In genomic region chr1:59063697-59064096, GRCm38 (mm10) we compare ENCODE assay signal across 37 mouse cellular contexts. TPM values are rescaled to one million over a fixed set of nuclear protein-coding genes. Genes with fewer than 3 reads are reported as not detected.
"Had no signal": no experiment of that assay in that cellular context is flagged by ENCODE, and none has a peak within 500 bp of the region (broad histone marks: within the 10 kb centered on the region; RNA-seq: fewer than 3 reads in every experiment).

No protein-coding gene starts in this region.

- H3K27me3 ChIP-seq: heart, embryonic 13.5 days; heart, embryonic 15.5 days; hindbrain, embryonic 12.5 days; intestine, embryonic 15.5 days; limb, embryonic 12.5 days had no signal

- H3K4me3 ChIP-seq: heart, adult 2 months; heart, embryonic 13.5 days; heart, embryonic 15.5 days; hindbrain, embryonic 10.5 days; hindbrain, embryonic 12.5 days; intestine, embryonic 15.5 days; layer of hippocampus, adult 2 months; left cerebral cortex, adult 2 months; limb, embryonic 10.5 days; limb, embryonic 12.5 days had no signal

- H3K9me3 ChIP-seq: heart, embryonic 13.5 days; heart, embryonic 15.5 days; hindbrain, embryonic 10.5 days; hindbrain, embryonic 12.5 days; intestine, embryonic 15.5 days; limb, embryonic 10.5 days; limb, embryonic 12.5 days had no signal

- ATAC-seq: hindbrain, embryonic 16.5 days; inflammation-experienced regulatory T-cells, adult 6 months; intestine, embryonic 15.5 days; intestine, postnatal 0 days had no signal

- H3K27ac ChIP-seq: heart, adult 2 months; heart, embryonic 13.5 days; heart, embryonic 15.5 days; hindbrain, embryonic 10.5 days; hindbrain, embryonic 12.5 days; hindbrain, embryonic 14.5 days; intestine, embryonic 15.5 days; layer of hippocampus, adult 2 months; left cerebral cortex, adult 2 months; limb, embryonic 10.5 days; limb, embryonic 12.5 days had no signal

- DNase-seq: gastrocnemius, postnatal 14 days; gastrocnemius, postnatal 36 days; heart, adult 11 months; heart, adult 2 months; heart, postnatal 14 days; heart, postnatal 36 days; kidney, adult 18-20 months; kidney, adult 8-10 months; kidney, postnatal 10 days; kidney, postnatal 25 days; kidney, postnatal 4 days; liver had no signal

- H3K4me2 ChIP-seq: heart, embryonic 11.5 days; heart, embryonic 13.5 days; heart, embryonic 15.5 days; hindbrain, embryonic 12.5 days; hindbrain, embryonic 14.5 days; intestine, embryonic 15.5 days; limb, embryonic 12.5 days; liver, embryonic 11.5 days had no signal

- H3K9ac ChIP-seq: heart, embryonic 13.5 days; heart, embryonic 15.5 days; hindbrain, embryonic 12.5 days; hindbrain, embryonic 14.5 days; intestine, embryonic 15.5 days; limb, embryonic 12.5 days had no signal

- H3K36me3 ChIP-seq: heart, embryonic 13.5 days; heart, embryonic 15.5 days; hindbrain, embryonic 10.5 days; hindbrain, embryonic 12.5 days; intestine, embryonic 15.5 days; limb, embryonic 10.5 days; limb, embryonic 12.5 days had no signal

- H3K4me1 ChIP-seq: heart, embryonic 13.5 days; heart, embryonic 15.5 days; hindbrain, embryonic 10.5 days; hindbrain, embryonic 12.5 days; intestine, embryonic 15.5 days; limb, embryonic 10.5 days; limb, embryonic 12.5 days had no signal

RNA-seq across cellular contexts. Expression of gene C2cd6, which starts 31.0 kb away (rescaled TPM):
- total RNA-seq: gastrocnemius, adult 18-20 months; gastrocnemius, adult 8-10 months; gastrocnemius, postnatal 14 days; gastrocnemius, postnatal 36 days; heart, adult 2 months; heart, postnatal 14 days; heart, postnatal 36 days; layer of hippocampus, adult 2 months; layer of hippocampus, postnatal 10 days; layer of hippocampus, postnatal 25 days; left cerebral cortex, adult 2 months; left cerebral cortex, postnatal 14 days; left cerebral cortex, postnatal 36 days had no signal
- polyA plus RNA-seq: heart, adult 2 months; heart, embryonic 11.5 days; heart, embryonic 13.5 days; heart, embryonic 15.5 days; heart, postnatal 0 days; hindbrain, embryonic 10.5 days; hindbrain, embryonic 12.5 days; hindbrain, embryonic 16.5 days; inflammation-experienced regulatory T-cells, adult 6 months; intestine, embryonic 15.5 days; intestine, postnatal 0 days; kidney, embryonic 14.5 days; kidney, embryonic 16.5 days; limb, embryonic 10.5 days; limb, embryonic 12.5 days; limb, embryonic 14.5 days; liver, embryonic 11.5 days had no signal
